Mouse (Mus musculus) kidney, adult 2 months (tissue): ENCODE measurements around the gene Tesmin. TPM values are rescaled to one million over a fixed set of nuclear protein-coding genes. Genes with fewer than 3 reads are reported as not detected.

Experiments
- DNase-seq: peaks from one replicate; pipeline ENCODE4 v3.0.0; 2021
- H3K27ac ChIP-seq: fragments of 200-500 bp; 2 replicates; pipeline ENCODE4 v1.5.1; 2012; ENCODE audit warnings: low read depth, low read length, control low read depth, inconsistent platforms; ENCODE audit not compliant: insufficient read depth
- H3K27me3 ChIP-seq: fragments of 200-500 bp; replicated peaks from 2 replicates; pipeline ENCODE4 v1.6.1; 2012; ENCODE audit warnings: mild to moderate bottlenecking, moderate library complexity, low read length, inconsistent platforms; ENCODE audit not compliant: control insufficient read depth, insufficient read depth
- H3K36me3 ChIP-seq: fragments of 200-500 bp; 2 replicates; pipeline ENCODE4 v1.6.1; 2012; ENCODE audit warnings: mild to moderate bottlenecking, moderate library complexity, low read length, inconsistent platforms; ENCODE audit not compliant: control insufficient read depth, insufficient read depth
- H3K4me1 ChIP-seq: fragments of 200-500 bp; 2 replicates; pipeline ENCODE4 v1.6.1; 2011; ENCODE audit warnings: low read length; ENCODE audit not compliant: control insufficient read depth, insufficient read depth
- H3K4me3 ChIP-seq: fragments of 200-500 bp; 2 replicates; pipeline ENCODE4 v1.5.1; 2011; ENCODE audit warnings: mild to moderate bottlenecking, low read depth, low read length, control low read depth; ENCODE audit not compliant: insufficient read depth
- CTCF ChIP-seq: fragments of 200-500 bp; conservative IDR thresholded peaks from 2 replicates; pipeline ENCODE4 v1.5.1; 2011; ENCODE audit warnings: low read depth, mild to moderate bottlenecking, control low read depth, low read length, moderate library complexity, mixed read lengths; ENCODE audit not compliant: insufficient read depth, insufficient read length
- POLR2A ChIP-seq: fragments of 200-500 bp; IDR thresholded peaks from one replicate; pipeline ENCODE4 v1.6.1; 2011; ENCODE audit warnings: low read depth, low read length, control low read depth
- WGBS: fragments of 180-500 bp; shearing (Covaris S2); methylation state at CpG from one replicate; pipeline ENCODE4 v1.1.7; 2018; 5-methylcytosine and 5-hydroxymethylcytosine counted together
- polyA plus RNA-seq: library from polyadenylated mRNA; depleted of rRNA; stranded (reverse); fragments of >200 nt; gene quantifications from 2 replicates; pipeline ENCODE4 v1.2.3, GENCODE M21; 2012

Tesmin gene
- polyA plus RNA-seq, 1 experiment: 0.25 TPM

GRCm38 (mm10) chr19:3355096-3355495, 33.6 kb upstream of the Tesmin start:
- TF ChIP-seq POLR2A: no peak
- TF ChIP-seq CTCF: peak; percentile 45
- DNase-seq: peak; percentile 51
- no peaks in the 10 kb centered on the region for H3K27me3 ChIP-seq
- peaks cover 4% of the 10 kb centered on the region; the same call in 1 of the 2 replicates for H3K36me3 ChIP-seq
- H3K4me3 ChIP-seq: no peak overlapping the region
- 0 out of 2 replicates have a peak, but pooled peaks cover 6% of the 10 kb centered on the region for H3K4me1 ChIP-seq
- no peak overlapping the region for H3K27ac ChIP-seq
- WGBS: 72% methylated on average over 5 of the region's 5 CpGs

- DNase-seq: peak; percentile 72
- TF ChIP-seq CTCF (no peak), POLR2A (no peak)
- 63% methylated on average over 5 of the region's 5 CpGs for WGBS
- Histone ChIP-seq H3K36me3 (peaks cover 7% of the 10 kb centered on the region; the same call in 1 of the 2 replicates), H3K27ac (peak overlapping the region; percentile 6; the same call in 1 of the 2 replicates), H3K27me3 (no peaks in the 10 kb centered on the region), H3K4me1 (0 out of 2 replicates have a peak, but pooled peaks cover 6% of the 10 kb centered on the region), H3K4me3 (no peak overlapping the region)
Measured at GRCm38 (mm10) chr19:3356516-3356915, 32.1 kb upstream of the Tesmin start.

DNA sequence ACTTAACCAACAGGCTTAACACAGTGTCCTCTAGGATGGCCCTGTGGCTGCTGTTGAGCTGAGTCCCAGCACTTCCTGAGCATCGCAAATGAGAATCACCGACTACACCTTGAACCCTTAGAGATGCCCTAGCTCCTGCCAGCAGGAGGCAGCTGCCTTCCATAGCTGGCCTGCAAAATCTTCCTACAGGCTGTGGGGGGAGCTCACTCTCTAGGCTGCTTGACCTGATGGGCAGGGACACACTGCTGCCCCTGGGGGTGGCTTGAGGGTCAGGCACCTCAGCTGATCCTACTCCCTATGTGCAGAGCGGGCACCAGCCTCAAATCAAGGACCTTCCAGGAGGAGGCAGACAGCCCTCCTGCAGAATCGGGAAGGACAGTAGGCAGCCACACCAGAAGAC, 31.0 kb upstream of the Tesmin start:
- Histone ChIP-seq H3K4me3 (no peak overlapping the region), H3K27me3 (no peaks in the 10 kb centered on the region), H3K27ac (no peak overlapping the region), H3K36me3 (peaks cover 13% of the 10 kb centered on the region), H3K4me1 (0 out of 2 replicates have a peak, but pooled peaks cover 6% of the 10 kb centered on the region)
- TF ChIP-seq POLR2A (no peak), CTCF (peak; percentile 20; the same call in 1 of the 2 replicates)
- no peak for DNase-seq
- 85% methylated on average over 4 of the region's 4 CpGs for WGBS

GRCm38 (mm10) chr19:3359841-3360588, 28.6 kb upstream of the Tesmin start:
- peaks cover 22% of the 10 kb centered on the region for H3K36me3 ChIP-seq
- WGBS: 84% methylated on average over 13 of the region's 13 CpGs
- no peaks in the 10 kb centered on the region for H3K27me3 ChIP-seq
- H3K4me3 ChIP-seq: no peak overlapping the region
- no peak overlapping the region for H3K27ac ChIP-seq
- DNase-seq: no peak
- H3K4me1 ChIP-seq: no peaks in the 10 kb centered on the region
- no peak for TF ChIP-seq CTCF
- no peak for TF ChIP-seq POLR2A

- Histone ChIP-seq H3K36me3 (peaks cover 31% of the 10 kb centered on the region), H3K4me3 (no peak overlapping the region), H3K27me3 (no peaks in the 10 kb centered on the region), H3K4me1 (no peaks in the 10 kb centered on the region), H3K27ac (no peak overlapping the region)
- WGBS: 93% methylated on average over 4 of the region's 4 CpGs
- no peak for DNase-seq
- TF ChIP-seq CTCF (no peak; the same call in 1 of the 2 replicates), POLR2A (no peak)
Measured at GRCm38 (mm10) chr19:3363510-3363909, 25.1 kb upstream of the Tesmin start.

DNA sequence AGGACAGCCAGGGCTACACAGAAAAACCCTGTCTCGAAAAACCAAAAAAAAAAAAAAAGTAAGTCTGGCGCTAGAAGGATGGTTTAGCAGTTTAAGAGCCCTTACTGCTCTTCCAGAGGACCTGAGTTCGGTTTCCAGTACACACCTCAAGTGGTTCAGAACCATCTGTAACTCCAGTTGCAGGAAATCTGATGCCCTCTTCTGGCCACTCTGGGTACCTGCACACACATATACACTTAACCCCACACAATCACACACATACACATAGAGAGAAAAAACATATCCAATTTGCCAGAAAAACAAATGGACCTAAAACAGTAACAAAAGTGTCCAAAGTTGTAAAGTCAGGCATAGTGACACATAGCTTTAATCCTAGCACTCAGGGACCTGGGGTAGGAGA, 23.6 kb upstream of the Tesmin start:
- Histone ChIP-seq H3K27ac (no peak overlapping the region), H3K4me1 (no peaks in the 10 kb centered on the region), H3K4me3 (no peak overlapping the region), H3K36me3 (peaks cover 30% of the 10 kb centered on the region), H3K27me3 (no peaks in the 10 kb centered on the region)
- TF ChIP-seq POLR2A (no peak), CTCF (peak; percentile 27)
- 95% methylated on average over 3 of the region's 3 CpGs for WGBS
- no peak for DNase-seq

DNA sequence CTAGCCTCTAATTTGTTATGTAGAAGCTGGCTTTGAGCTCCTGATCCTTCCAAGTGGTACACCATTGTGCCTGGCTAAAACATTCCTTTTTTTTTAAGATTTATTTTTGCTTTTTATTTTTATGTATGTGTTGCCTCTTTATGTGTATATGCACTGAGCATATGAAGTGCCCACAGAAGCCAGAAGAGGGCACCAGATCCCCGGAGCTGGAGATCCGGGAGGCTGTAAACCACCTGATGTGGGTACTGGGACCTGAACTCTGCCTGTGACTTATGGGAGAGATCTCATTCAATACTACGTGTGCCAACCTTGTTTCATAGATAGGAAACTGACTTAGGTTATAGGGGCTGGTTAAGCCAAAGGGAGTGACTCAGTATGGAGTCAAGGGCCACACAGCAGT, 20.4 kb upstream of the Tesmin start:
- TF ChIP-seq POLR2A (no peak), CTCF (0 out of 2 replicates have a peak, but pooled peaks have one; percentile 16)
- 94% methylated on average over 3 of the region's 3 CpGs for WGBS
- H3K4me3 ChIP-seq: no peak overlapping the region
- DNase-seq: no peak
- no peaks in the 10 kb centered on the region for H3K27me3 ChIP-seq
- no peaks in the 10 kb centered on the region for H3K4me1 ChIP-seq
- H3K27ac ChIP-seq: no peak overlapping the region
- peaks cover 26% of the 10 kb centered on the region for H3K36me3 ChIP-seq
